Mouse (Mus musculus): ENCODE data around the gene Polr3c. TPM values are rescaled to one million over a fixed set of nuclear protein-coding genes. Genes with fewer than 3 reads are reported as not detected.

The Polr3c gene
- polyA plus RNA-seq (2012; rRNA removed) = 26.6 and 35.9 TPM in 2 replicates

DNA sequence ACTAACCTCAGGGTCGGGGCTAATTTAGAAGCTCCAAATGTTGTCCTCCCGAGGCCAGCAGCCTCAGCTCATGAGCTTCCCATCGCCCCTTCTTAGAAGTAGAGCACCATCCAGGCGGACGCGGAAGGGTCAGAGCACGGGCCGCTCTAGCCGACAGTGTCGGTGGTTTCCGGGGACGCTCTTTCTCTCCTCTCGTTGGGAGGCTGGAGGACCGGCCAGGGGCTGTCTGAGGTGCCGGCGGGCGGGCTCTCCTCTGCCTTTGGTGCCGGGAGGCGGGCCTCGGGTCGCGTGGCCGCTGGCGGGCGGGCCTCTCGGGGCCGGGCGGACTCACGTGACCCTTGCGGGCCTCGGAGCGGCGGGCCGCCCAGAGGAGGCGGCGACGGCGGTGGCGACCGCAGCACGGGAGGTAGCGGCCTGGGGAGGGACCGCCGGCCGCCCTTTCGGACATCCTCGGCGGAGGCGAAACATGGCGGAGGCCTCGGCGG, at the start of gene Polr3c, which contains the start of gene Rnf115:
Gene Polr3c, minus strand, starts transcription at position 286 of the 485 bp plus-strand sequence.
Gene Rnf115, plus strand, starts transcription at position 322 of the 485 bp plus-strand sequence.

GRCm38 (mm10) chr3:96707903-96708683, 19.3 kb downstream of the Polr3c start, which contains the start of gene Nudt17:
Nudt17 (minus strand) TSS chr3:96708562.

DNA sequence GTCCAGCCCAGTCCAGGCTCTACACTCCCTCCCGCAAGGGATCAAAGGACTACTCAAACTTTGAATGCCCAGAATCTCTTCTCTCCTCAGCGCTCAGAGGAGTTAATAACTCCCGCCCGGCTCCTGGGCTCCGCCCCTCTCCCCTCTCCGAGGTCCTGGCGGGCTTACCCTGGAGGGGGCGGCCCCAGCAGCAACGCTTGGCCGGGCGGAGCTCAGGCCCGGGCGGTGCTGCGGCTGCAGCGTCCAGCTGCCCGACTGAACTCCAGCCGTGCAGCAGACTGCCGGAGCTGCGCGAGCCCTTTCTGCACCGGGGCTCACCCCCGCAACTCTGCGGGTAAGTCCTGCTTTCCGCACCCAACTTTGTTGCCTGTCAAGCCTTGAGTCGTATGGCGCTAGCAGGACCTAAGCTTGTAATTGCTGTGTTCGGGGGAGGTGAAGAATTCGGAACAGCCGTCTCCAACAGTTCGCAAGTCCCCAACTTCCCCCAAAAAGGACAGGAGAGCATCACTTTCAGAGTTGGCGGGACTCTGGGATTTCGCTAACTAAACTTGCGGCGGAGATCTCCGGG, 31.1 kb downstream of the Polr3c start, which contains the start of gene Pias3:
Gene Pias3, plus strand, starts transcription at position 187 of the 568 bp plus-strand sequence.

DNA sequence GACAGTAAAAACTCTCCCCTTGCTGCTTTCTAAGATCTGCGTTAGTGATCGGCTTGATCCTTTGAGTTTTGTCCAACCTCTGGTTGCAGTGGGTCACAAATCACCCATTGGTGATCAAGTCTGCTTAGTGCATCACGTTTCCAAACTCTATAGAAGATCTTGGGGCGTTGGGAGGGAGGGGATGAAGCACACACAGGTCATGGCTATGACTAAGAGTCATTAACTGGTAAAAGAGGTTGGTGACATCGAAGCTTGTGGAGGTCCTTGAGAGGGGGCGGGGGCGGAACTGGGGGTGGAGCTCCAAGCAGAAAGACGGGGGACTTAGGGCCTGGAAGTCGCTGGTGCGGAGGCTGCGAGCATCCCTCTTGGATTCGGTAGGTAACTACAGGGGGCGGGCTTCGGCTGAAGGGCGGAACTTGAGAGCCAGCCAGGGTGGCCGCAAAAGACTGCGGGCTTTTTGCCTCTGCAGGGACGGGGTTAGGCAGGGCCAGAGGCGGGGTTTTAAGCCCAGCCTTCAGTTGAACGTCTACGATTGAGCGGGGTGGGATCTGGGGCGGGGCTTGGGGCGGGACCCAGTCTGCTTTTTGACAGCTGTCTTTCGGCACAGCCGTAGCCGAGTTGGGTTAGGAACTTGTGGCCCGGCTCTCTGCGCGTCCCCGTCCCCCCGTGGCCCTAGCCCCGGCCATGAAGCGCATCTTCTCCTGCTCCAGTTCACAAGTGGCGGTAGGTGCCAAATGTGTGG, 57.5 kb downstream of the Polr3c start, which contains the start of gene Ankrd35:
Gene Ankrd35, plus strand, starts transcription at position 405 of the 742 bp plus-strand sequence.

Other genes with a start within 250 kb of the Polr3c start
- gene Hfe2, start 202.5 kb downstream of the Polr3c start, polyA plus RNA-seq (2012; rRNA removed) = 0.19 and 0.22 TPM in 2 replicates
- 920 and 1,089 TPM in 2 replicates for gene Txnip, start 169.7 kb downstream of the Polr3c start, polyA plus RNA-seq (2012; rRNA removed)
- gene Gm16253, start 150.6 kb downstream of the Polr3c start, polyA plus RNA-seq (2012; rRNA removed) = not detected in 2 replicates
- gene Polr3gl, start 133.4 kb downstream of the Polr3c start, polyA plus RNA-seq (2012; rRNA removed) = 17.0 and 19.3 TPM in 2 replicates
- gene Ankrd34a, start 131.0 kb downstream of the Polr3c start, polyA plus RNA-seq (2012; rRNA removed) = 3.1 TPM in 2 replicates
- gene Lix1l, start 126.5 kb downstream of the Polr3c start, polyA plus RNA-seq (2012; rRNA removed) = 54.7 and 63.2 TPM in 2 replicates
- gene Rbm8a, start 97.7 kb downstream of the Polr3c start, polyA plus RNA-seq (2012; rRNA removed) = 3.3 and 5.3 TPM in 2 replicates
- 39.9 and 48.8 TPM in 2 replicates for gene Pex11b, start 92.3 kb downstream of the Polr3c start, polyA plus RNA-seq (2012; rRNA removed)
- 0.21 and 0.28 TPM in 2 replicates for gene Gm42957, start 92.2 kb downstream of the Polr3c start, polyA plus RNA-seq (2012; rRNA removed)
- 2.5 and 3.0 TPM in 2 replicates for gene Itga10, start 82.0 kb downstream of the Polr3c start, polyA plus RNA-seq (2012; rRNA removed)
- gene Ankrd35, start 57.5 kb downstream of the Polr3c start, polyA plus RNA-seq (2012; rRNA removed) = 3.9 and 4.7 TPM in 2 replicates
- 45.6 and 51.2 TPM in 2 replicates for gene Pias3, start 31.2 kb downstream of the Polr3c start, polyA plus RNA-seq (2012; rRNA removed)
- gene Nudt17, start 19.1 kb downstream of the Polr3c start, polyA plus RNA-seq (2012; rRNA removed) = 4.0 and 5.0 TPM in 2 replicates
- gene Rnf115, start within 50 bp of the Polr3c start, polyA plus RNA-seq (2012; rRNA removed) = 12.2 and 14.3 TPM in 2 replicates
- gene Pdzk1, start 101.7 kb upstream of the Polr3c start, polyA plus RNA-seq (2012; rRNA removed) = 0.66 and 0.81 TPM in 2 replicates
- gene Cd160, start 101.7 kb upstream of the Polr3c start, polyA plus RNA-seq (2012; rRNA removed) = 0.64 and 0.77 TPM in 2 replicates
- 3.1 and 3.5 TPM in 2 replicates for gene Gja5, start 177.1 kb upstream of the Polr3c start, polyA plus RNA-seq (2012; rRNA removed)
- gene Gpr89, start 177.7 kb upstream of the Polr3c start, polyA plus RNA-seq (2012; rRNA removed) = 14.4 and 14.6 TPM in 2 replicates
- not detected in 2 replicates for gene Gja8, start 198.4 kb upstream of the Polr3c start, polyA plus RNA-seq (2012; rRNA removed)